Comparison of ENCODE assay signal across 9 mouse cellular contexts in the genomic region with DNA sequence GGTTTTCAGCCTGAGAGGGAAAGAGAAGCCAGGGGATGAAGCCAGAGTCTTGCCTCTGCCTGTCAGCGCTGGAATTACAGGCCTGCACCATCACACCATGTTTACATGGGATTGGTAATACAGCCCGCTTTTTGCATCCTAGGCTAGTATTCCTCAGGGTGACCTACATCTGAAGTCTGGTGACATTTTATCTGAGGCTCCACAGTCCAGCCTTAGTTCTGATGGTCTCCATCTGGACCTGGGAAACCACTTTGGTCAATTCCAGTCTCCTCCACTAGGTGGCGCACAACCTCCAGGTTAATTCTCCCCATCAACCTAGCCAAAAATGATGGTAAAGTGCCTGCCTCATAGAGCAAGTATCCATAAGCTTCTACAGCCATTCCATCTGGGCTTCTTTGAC. TPM values are rescaled to one million over a fixed set of nuclear protein-coding genes. Genes with fewer than 3 reads are reported as not detected.
DNase-seq lines count a peak whose midpoint lies in the region; ATAC-seq lines count a peak whose summit lies in the region.
"Had no signal": no experiment of that assay in that cellular context is flagged by ENCODE, and none has a peak within 500 bp of the region (broad histone marks: within the 10 kb centered on the region; RNA-seq: fewer than 3 reads in every experiment).

No protein-coding gene starts in this region.

- no peak overlapping the region for H3K4me2 ChIP-seq in kidney, embryonic 16.5 days (replicated peaks; ENCODE audit: low read depth, low read length)
- no peak overlapping the region for H3K4me2 ChIP-seq in liver, embryonic 11.5 days
- H3K4me2 ChIP-seq: stomach, embryonic 15.5 days had no signal

- H3K27me3 ChIP-seq in kidney, embryonic 16.5 days (ENCODE audit: insufficient read depth, low read length) = no peaks in the 10 kb centered on the region
- no peaks in the 10 kb centered on the region for H3K27me3 ChIP-seq in liver, embryonic 11.5 days (replicated peaks; ENCODE audit: control insufficient read depth, insufficient read depth, low read length)
- H3K27me3 ChIP-seq: stomach, embryonic 15.5 days had no signal

- H3K9me3 ChIP-seq in kidney, embryonic 16.5 days (ENCODE audit: low read length) = no peaks in the 10 kb centered on the region
- no peaks in the 10 kb centered on the region for H3K9me3 ChIP-seq in liver, embryonic 11.5 days (ENCODE audit: control insufficient read depth, low read length)
- H3K9me3 ChIP-seq: stomach, embryonic 15.5 days had no signal

- H3K9ac ChIP-seq in kidney, embryonic 16.5 days (replicated peaks; ENCODE audit: low read length) = no peak overlapping the region
- no peak overlapping the region for H3K9ac ChIP-seq in liver, embryonic 11.5 days (ENCODE audit: low read depth, low read length)
- H3K9ac ChIP-seq: stomach, embryonic 15.5 days had no signal

- no peak overlapping the region for H3K27ac ChIP-seq in kidney, embryonic 16.5 days (ENCODE audit: low read length)
- no peak overlapping the region for H3K27ac ChIP-seq in liver, embryonic 11.5 days (ENCODE audit: low read depth, low read length)
- H3K27ac ChIP-seq: stomach, embryonic 15.5 days had no signal

- peak; percentile 75 for DNase-seq in 416B (ENCODE audit: low read depth)
- peak; percentile 91 for DNase-seq in adrenal gland, postnatal 14 days
- peak; percentile 77 for DNase-seq in embryo, embryonic 9.5 days (ENCODE audit: extremely low spot score)
- DNase-seq in heart, adult 9 months (ENCODE audit: low spot score in 2 of 2) = peak; percentile 69 to 81
- DNase-seq in liver, embryonic 11.5 days (ENCODE audit: low spot score) = peak; percentile 77
- peak; percentile 69 to 78 for DNase-seq in natural killer cell, adult 2 months (ENCODE audit: low spot score in 2 of 2)
- peak; percentile 74 to 94 for DNase-seq in spleen, postnatal 4 days (ENCODE audit: low spot score in 2 of 2)

- peaks cover 40% of the 10 kb centered on the region for H3K36me3 ChIP-seq in kidney, embryonic 16.5 days (ENCODE audit: insufficient read depth, low read length)
- peaks cover 20% of the 10 kb centered on the region; the same call in 1 of the 2 replicates for H3K36me3 ChIP-seq in liver, embryonic 11.5 days (ENCODE audit: control insufficient read depth, insufficient read depth, low read length)

- ATAC-seq in kidney, embryonic 16.5 days (ENCODE audit: low FRiP score, low TSS enrichment) = peak; percentile 59; the same call in 1 of the 2 replicates
- ATAC-seq in liver, embryonic 11.5 days (replicated peaks; ENCODE audit: low FRiP score) = no peak

- 30% methylated on average over 3 of the region's 3 CpGs for WGBS in kidney, embryonic 16.5 days
- WGBS in liver, embryonic 11.5 days = 42% methylated on average over 3 of the region's 3 CpGs

- no peaks in the 10 kb centered on the region for H3K4me1 ChIP-seq in kidney, embryonic 16.5 days (ENCODE audit: insufficient read depth, low read length)
- peaks cover 11% of the 10 kb centered on the region for H3K4me1 ChIP-seq in liver, embryonic 11.5 days (replicated peaks; ENCODE audit: control insufficient read depth, insufficient read depth, low read length)
- H3K4me1 ChIP-seq: stomach, embryonic 15.5 days had no signal

- H3K4me3 ChIP-seq in kidney, embryonic 16.5 days (ENCODE audit: low read length) = no peak overlapping the region
- no peak overlapping the region for H3K4me3 ChIP-seq in liver, embryonic 11.5 days (ENCODE audit: low read depth, low read length)
- H3K4me3 ChIP-seq: stomach, embryonic 15.5 days had no signal

RNA-seq across cellular contexts. Expression of a gene that starts 15.3 kb away (rescaled TPM):
- total RNA-seq in adrenal gland, postnatal 14 days (2021) = 45.1 and 45.2 TPM in 2 replicates
- polyA plus RNA-seq in kidney, embryonic 16.5 days (2015; fragmentation: Nextera tagmentation; extraction: Ambion mirVana) = 6.8 and 6.9 TPM in 2 replicates
- polyA plus RNA-seq in liver, embryonic 11.5 days (2014; fragmentation: Nextera tagmentation; extraction: Ambion mirVana) = 6.7 and 7.7 TPM in 2 replicates

RNA-seq across cellular contexts. Expression of a gene that starts 19.8 kb away (rescaled TPM):
- total RNA-seq in adrenal gland, postnatal 14 days (2021) = 21.8 and 22.0 TPM in 2 replicates
- 2.9 and 3.8 TPM in 2 replicates for polyA plus RNA-seq in kidney, embryonic 16.5 days (2015; fragmentation: Nextera tagmentation; extraction: Ambion mirVana)
- 4.3 and 5.6 TPM in 2 replicates for polyA plus RNA-seq in liver, embryonic 11.5 days (2014; fragmentation: Nextera tagmentation; extraction: Ambion mirVana)

RNA-seq across cellular contexts. Expression of a gene that starts 38.8 kb away (rescaled TPM):
- total RNA-seq in adrenal gland, postnatal 14 days (2021) = 0.74 and 0.79 TPM in 2 replicates
- polyA plus RNA-seq in kidney, embryonic 16.5 days (2015; fragmentation: Nextera tagmentation; extraction: Ambion mirVana) = 18.6 and 28.2 TPM in 2 replicates
- polyA plus RNA-seq in liver, embryonic 11.5 days (2014; fragmentation: Nextera tagmentation; extraction: Ambion mirVana) = 0.34 and 0.40 TPM in 2 replicates

RNA-seq across cellular contexts. Expression of a gene that starts 39.4 kb away (rescaled TPM):
- 1.3 and 2.7 TPM in 2 replicates for total RNA-seq in adrenal gland, postnatal 14 days (2021)
- 7.0 and 8.5 TPM in 2 replicates for polyA plus RNA-seq in kidney, embryonic 16.5 days (2015; fragmentation: Nextera tagmentation; extraction: Ambion mirVana)
- 0.71 and 0.99 TPM in 2 replicates for polyA plus RNA-seq in liver, embryonic 11.5 days (2014; fragmentation: Nextera tagmentation; extraction: Ambion mirVana)

Comparison
In these comparisons a context has a peak if more than half of its experiments do, and no peak if none do; other contexts are left out.
1. RNA of a gene that starts 38.8 kb away (polyA plus RNA-seq): 18.6 to 28.2 TPM in kidney, embryonic 16.5 days; 0.34 to 0.40 TPM in liver, embryonic 11.5 days; every median in the first group is over 10 times any median in the second.
2. Peak in every context shown above with its lines, with median percentiles within 50 percentile points of each other: DNase-seq.